Mouse (Mus musculus) neural tube, embryonic 14.5 days (tissue): ENCODE data around the gene Rps2. TPM values are rescaled to one million over a fixed set of nuclear protein-coding genes. Genes with fewer than 3 reads are reported as not detected.

Experiments used
- ATAC-seq: fragments of 200-750 bp; cut with Nextera tagmentation; 2 replicates; pipeline ENCODE4 v1.8.0; 2017; ENCODE audit warnings: low read depth, mild to moderate bottlenecking, moderate TSS enrichment, moderate library complexity
- H3K27ac ChIP-seq: fragments of 300-500 bp; sonication (generic); 2 replicates; pipeline ENCODE4 v1.5.1; 2014; ENCODE audit warnings: low read depth, mild to moderate bottlenecking, control low read depth, low read length, moderate library complexity, mixed read lengths
- H3K27me3 ChIP-seq: fragments of 300-500 bp; sonication (generic); 2 replicates; pipeline ENCODE4 v1.6.1; 2014; ENCODE audit warnings: low read length; ENCODE audit not compliant: control insufficient read depth, insufficient read depth
- H3K36me3 ChIP-seq: fragments of 300-500 bp; sonication (generic); 2 replicates; pipeline ENCODE4 v1.6.1; 2014; ENCODE audit warnings: low read length, mixed read lengths; ENCODE audit not compliant: control insufficient read depth, insufficient read depth
- H3K4me1 ChIP-seq: fragments of 300-500 bp; sonication (generic); 2 replicates; pipeline ENCODE4 v1.6.1; 2014; ENCODE audit warnings: low read length; ENCODE audit not compliant: control insufficient read depth, insufficient read depth
- H3K4me2 ChIP-seq: fragments of 300-500 bp; sonication (generic); 2 replicates; pipeline ENCODE4 v1.6.1; 2014; ENCODE audit warnings: mild to moderate bottlenecking, low read depth, low read length, control low read depth
- H3K4me3 ChIP-seq: fragments of 300-500 bp; sonication (generic); 2 replicates; pipeline ENCODE4 v1.5.1; 2014; ENCODE audit warnings: low read depth, low read length, control low read depth, mixed read lengths
- H3K9ac ChIP-seq: fragments of 300-500 bp; sonication (generic); replicated peaks from 2 replicates; pipeline ENCODE4 v1.6.1; 2014; ENCODE audit warnings: low read depth, mild to moderate bottlenecking, control low read depth, low read length, mixed read lengths
- H3K9me3 ChIP-seq: fragments of 300-500 bp; sonication (generic); 2 replicates; pipeline ENCODE4 v1.6.1; 2016; ENCODE audit warnings: low read length; ENCODE audit not compliant: control insufficient read depth
- WGBS: fragments of 180-500 bp; shearing (Covaris S2); extraction: QIAGEN DNeasy Blood & Tissue Kit; methylation state at CpG from one replicate; pipeline ENCODE4 v1.1.7; 2014; 5-methylcytosine and 5-hydroxymethylcytosine counted together
- polyA plus RNA-seq: library from polyadenylated mRNA; unstranded; fragments of >200 nt; fragmentation: Nextera tagmentation; extraction: Ambion mirVana; gene quantifications from 2 replicates; pipeline ENCODE4 v1.2.1, GENCODE M21; 2014

The Rps2 gene
- polyA plus RNA-seq, 1 experiment from 2014 or later = 742 TPM

DNA sequence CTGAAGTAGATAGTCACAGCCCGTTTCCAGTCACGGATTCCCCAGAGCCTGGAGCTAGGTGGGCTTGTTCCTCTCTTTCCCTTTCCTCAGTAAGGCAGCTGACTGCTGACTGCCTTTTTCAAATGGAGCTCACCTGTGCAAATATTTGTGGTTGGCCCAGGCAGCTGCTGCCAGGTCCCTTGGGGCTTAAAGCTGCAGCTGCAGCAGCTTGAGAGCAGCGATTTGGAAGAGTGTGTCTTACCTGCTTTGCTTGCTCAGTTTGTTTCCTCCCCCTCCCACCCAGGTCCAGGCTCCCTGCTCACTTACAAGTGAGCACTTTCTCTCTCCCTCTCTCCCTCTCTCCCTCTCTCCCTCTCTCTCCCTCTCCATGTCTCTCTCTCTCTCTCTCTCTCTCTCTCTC is 51.2 kb downstream of the Rps2 start:
- Histone ChIP-seq H3K9ac (no peak overlapping the region), H3K4me1 (no peaks in the 10 kb centered on the region), H3K4me2 (no peak overlapping the region), H3K4me3 (no peak overlapping the region), H3K27ac (no peak overlapping the region), H3K36me3 (no peaks in the 10 kb centered on the region), H3K9me3 (no peaks in the 10 kb centered on the region), H3K27me3 (no peaks in the 10 kb centered on the region)
- no peak for ATAC-seq
- 58% methylated on average over 3 of the region's 3 CpGs for WGBS

Other genes with a start within 250 kb of the Rps2 start
- 34.6 and 36.9 TPM in 2 replicates for gene E4f1, start 247.8 kb upstream of the Rps2 start, polyA plus RNA-seq
- 73.3 and 75.4 TPM in 2 replicates for gene Pgp, start 247.7 kb upstream of the Rps2 start, polyA plus RNA-seq
- gene Bricd5, start 244.2 kb upstream of the Rps2 start, polyA plus RNA-seq = 0.68 TPM in 1 of 2 replicates, not detected in the other
- 36.2 and 38.0 TPM in 2 replicates for gene Mlst8, start 239.0 kb upstream of the Rps2 start, polyA plus RNA-seq
- gene Caskin1, start 229.5 kb upstream of the Rps2 start, polyA plus RNA-seq = 44.9 and 52.2 TPM in 2 replicates
- 74.2 and 76.6 TPM in 2 replicates for gene Traf7, start 190.2 kb upstream of the Rps2 start, polyA plus RNA-seq
- 1.8 and 5.7 TPM in 2 replicates for gene Rab26, start 183.9 kb upstream of the Rps2 start, polyA plus RNA-seq
- 30.8 and 37.5 TPM in 2 replicates for gene Pkd1, start 168.3 kb upstream of the Rps2 start, polyA plus RNA-seq
- gene Tsc2, start 85.5 kb upstream of the Rps2 start, polyA plus RNA-seq = 74.7 and 87.7 TPM in 2 replicates
- 6.8 and 7.3 TPM in 2 replicates for gene Nthl1, start 85.4 kb upstream of the Rps2 start, polyA plus RNA-seq
- 49.3 and 52.6 TPM in 2 replicates for gene Slc9a3r2, start 67.8 kb upstream of the Rps2 start, polyA plus RNA-seq
- not detected in 2 replicates for gene Npw, start 59.7 kb upstream of the Rps2 start, polyA plus RNA-seq
- 22.6 and 24.5 TPM in 2 replicates for gene Zfp598, start 48.4 kb upstream of the Rps2 start, polyA plus RNA-seq
- gene Syngr3, start 28.2 kb upstream of the Rps2 start, polyA plus RNA-seq = 154 and 196 TPM in 2 replicates
- gene Gfer, start 22.0 kb upstream of the Rps2 start, polyA plus RNA-seq = 37.0 and 40.1 TPM in 2 replicates
- gene Noxo1, start 21.9 kb upstream of the Rps2 start, polyA plus RNA-seq = 1.3 and 3.3 TPM in 2 replicates
- 59.9 and 70.1 TPM in 2 replicates for gene Tbl3, start 10.5 kb upstream of the Rps2 start, polyA plus RNA-seq
- not detected in 2 replicates for gene Rnf151, start 53 bp upstream of the Rps2 start, polyA plus RNA-seq
- gene Ndufb10, start 6.4 kb downstream of the Rps2 start, polyA plus RNA-seq = 296 and 349 TPM in 2 replicates
- 0.20 TPM in 1 of 2 replicates, not detected in the other for gene Rpl3l, start 9.7 kb downstream of the Rps2 start, polyA plus RNA-seq
- gene Msrb1, start 18.5 kb downstream of the Rps2 start, polyA plus RNA-seq = 21.5 and 27.7 TPM in 2 replicates
- 0.48 TPM in 1 of 2 replicates, not detected in the other for gene Hs3st6, start 34.9 kb downstream of the Rps2 start, polyA plus RNA-seq
- not detected in 2 replicates for gene Meiob, start 86.2 kb downstream of the Rps2 start, polyA plus RNA-seq
- 69.1 and 77.2 TPM in 2 replicates for gene Hagh, start 122.0 kb downstream of the Rps2 start, polyA plus RNA-seq
- 24.4 and 27.6 TPM in 2 replicates for gene Fahd1, start 132.2 kb downstream of the Rps2 start, polyA plus RNA-seq
- not detected in 2 replicates for gene Igfals, start 147.9 kb downstream of the Rps2 start, polyA plus RNA-seq
- gene Nubp2, start 168.2 kb downstream of the Rps2 start, polyA plus RNA-seq = 69.2 and 75.7 TPM in 2 replicates
- 74.5 and 83.8 TPM in 2 replicates for gene Spsb3, start 168.5 kb downstream of the Rps2 start, polyA plus RNA-seq
- gene Eme2, start 177.0 kb downstream of the Rps2 start, polyA plus RNA-seq = 21.4 and 23.7 TPM in 2 replicates
- 85.5 and 86.4 TPM in 2 replicates for gene Mrps34, start 177.0 kb downstream of the Rps2 start, polyA plus RNA-seq
- 98.0 and 115 TPM in 2 replicates for gene Nme3, start 178.4 kb downstream of the Rps2 start, polyA plus RNA-seq
- gene Mapk8ip3, start 218.9 kb downstream of the Rps2 start, polyA plus RNA-seq = 88.5 and 93.4 TPM in 2 replicates
- gene Jpt2, start 242.6 kb downstream of the Rps2 start, polyA plus RNA-seq = 50.0 and 59.8 TPM in 2 replicates